Mouse (Mus musculus) 3134 (cell line): ENCODE data around the gene Dolk.

ENCODE experiments used
- DNase-seq: peaks from one replicate; pipeline ENCODE4 v3.0.0-alpha.2; 2011; ENCODE audit warnings: low spot score; ENCODE audit not compliant: insufficient read length; ENCODE audit errors: extremely low read depth

Dolk gene

DNA sequence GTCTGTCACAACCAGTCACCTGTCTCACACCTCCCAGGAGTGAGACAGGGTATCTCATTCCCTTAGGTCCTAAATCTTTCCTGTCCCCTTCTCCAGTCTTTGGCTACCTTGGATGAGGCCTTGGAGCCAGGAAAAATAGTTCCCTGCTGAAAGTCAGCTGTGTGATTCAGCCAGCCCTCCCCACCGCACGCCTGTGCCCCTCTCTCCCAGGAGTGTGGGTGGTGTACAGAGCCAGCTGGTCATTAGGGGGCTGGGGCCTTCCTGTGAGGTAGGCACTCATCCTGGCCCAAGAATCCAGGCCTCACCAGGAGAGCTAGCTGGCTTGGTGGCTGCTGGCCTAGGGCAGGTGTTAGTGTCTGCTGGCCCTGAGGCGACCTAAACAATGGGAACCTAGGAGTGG is 33.6 kb downstream of the Dolk start:
- DNase-seq, result no peak

DNA sequence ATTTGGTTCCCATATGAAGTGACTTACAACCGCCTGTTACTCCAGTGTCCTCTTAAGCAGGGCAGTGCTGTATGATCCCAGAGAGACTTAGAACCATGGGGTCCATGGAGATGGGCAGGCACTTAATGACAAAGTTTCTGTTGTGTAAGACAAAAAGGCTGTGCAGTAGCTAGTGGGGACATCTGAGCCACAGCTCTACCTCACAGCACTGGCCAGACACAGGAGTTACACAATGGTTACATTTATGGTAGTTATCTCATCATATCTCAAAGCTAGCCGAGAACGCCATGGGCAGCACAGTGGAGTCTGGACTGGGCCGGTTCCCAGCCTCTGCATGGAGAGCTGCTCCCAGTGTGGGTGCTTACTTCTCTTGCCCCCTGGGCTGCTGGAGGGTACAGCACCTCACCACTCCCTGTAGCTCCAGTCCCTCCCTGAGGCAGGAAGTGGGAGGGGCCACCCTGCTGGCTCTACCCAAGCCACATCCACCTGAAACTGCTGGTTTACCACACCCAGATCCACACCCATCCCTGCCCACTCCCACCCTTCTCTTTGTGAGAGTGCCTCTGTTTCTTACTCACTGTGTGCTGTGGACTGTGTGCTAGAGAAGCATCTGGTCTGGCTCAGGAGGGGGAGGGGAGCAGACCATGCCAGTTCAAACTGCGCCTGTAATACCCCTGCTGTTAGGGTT is 34.6 kb downstream of the Dolk start:
- DNase-seq, result peak; percentile 57

DNA sequence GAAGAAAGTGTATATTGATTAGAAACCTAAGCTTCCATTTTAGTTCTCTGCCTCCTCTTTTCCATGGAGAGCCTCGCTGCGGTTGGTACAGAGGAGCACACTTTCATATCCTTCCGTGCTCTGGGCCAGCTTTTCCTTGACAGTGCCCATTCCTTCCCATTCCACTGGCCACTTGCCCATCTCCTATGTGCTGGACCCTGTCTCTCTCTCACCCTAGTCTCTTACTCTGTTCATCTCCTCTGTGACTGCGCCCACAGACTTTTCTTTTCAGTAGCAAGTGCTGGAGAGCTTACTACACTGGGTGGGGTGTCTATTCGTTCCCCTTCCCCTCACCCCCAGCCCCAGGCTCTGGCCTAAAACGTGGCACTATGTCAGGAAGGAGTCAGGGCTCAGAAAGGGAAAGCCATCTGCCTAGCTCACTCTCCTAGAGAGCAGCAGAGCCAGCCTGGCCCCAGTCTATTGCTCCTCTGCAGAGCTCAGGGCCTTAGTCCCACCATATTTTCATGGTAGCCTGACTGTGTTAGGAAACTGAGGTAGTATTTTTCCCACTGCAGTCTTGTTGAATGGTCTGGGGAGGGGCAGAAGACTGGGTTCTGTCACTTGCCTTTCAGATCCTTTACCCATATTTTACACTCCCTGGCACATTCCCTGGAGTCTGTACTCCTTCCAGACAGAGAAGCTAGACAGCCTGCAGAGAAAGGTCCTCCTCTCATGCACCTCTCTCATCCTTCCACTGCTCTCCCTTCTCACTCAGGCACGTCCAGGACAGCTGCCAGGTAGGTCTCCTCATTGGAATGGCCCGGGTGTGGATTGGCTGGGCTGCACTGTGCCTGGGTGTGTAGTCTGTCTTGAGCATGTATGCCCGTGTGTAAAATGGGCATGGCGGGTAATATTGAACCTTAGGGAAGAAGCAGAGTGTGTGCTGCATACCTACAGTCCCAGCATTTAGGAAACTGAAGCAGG is 35.7 kb downstream of the Dolk start:
- no peak for DNase-seq

DNA sequence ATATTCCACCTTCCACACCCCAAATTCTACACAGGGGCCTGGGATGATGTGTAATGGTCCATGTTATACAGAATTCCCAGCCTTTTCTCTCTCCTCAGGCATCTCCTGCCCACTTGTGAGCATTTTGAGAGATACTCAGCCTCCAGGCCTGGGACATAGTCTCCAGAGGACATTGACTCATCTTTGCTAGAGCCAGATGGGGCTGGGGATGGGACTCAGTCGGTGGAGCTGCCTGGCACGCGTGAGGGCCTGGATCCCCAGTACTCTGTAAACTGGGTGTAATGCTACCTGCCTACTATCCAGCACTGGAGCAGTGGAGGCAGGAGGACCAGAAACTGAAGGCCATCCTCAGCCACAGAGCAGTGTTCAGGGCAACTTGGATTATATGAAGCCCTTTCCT is 37.0 kb downstream of the Dolk start:
- DNase-seq, result no peak

DNA sequence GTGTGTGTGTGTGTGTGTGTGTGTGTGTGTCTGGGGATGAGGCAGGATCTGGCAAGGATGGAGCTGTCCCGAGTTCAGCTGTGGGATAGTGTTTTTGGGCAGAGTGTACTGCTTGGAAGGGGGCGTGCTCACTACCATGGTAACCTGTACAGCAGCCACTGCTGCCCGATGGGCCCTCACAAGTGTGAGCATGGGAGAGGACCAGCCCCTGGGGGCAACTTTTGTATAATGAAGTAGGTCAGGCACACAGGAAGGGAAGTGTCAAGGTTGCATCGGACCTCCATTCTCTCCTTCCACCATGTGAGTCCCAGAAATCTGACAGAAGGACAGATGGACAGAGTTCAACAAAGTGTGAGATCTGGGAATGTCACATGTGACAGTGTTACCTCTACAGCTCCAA is 38.5 kb downstream of the Dolk start:
- DNase-seq, result no peak

DNA sequence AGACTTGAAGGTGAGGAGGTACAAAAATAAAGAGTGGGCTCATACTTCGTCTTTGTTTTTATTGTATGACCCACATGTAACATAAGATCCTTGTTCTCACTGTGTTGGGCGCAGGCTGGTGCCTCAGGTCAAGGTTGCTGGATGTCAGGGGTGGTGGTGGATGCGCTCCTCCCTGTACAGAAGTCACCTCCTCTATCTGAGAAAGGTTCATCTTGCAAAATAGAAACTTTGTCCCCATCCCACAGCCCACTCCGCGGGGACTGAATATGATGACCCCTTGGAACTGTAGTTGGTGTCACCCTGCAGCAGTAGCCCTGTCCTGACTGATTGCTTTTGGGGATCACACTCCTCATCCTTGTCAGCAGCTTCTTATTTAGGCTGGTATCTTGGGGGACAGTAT is 39.1 kb downstream of the Dolk start:
- DNase-seq, result no peak

DNA sequence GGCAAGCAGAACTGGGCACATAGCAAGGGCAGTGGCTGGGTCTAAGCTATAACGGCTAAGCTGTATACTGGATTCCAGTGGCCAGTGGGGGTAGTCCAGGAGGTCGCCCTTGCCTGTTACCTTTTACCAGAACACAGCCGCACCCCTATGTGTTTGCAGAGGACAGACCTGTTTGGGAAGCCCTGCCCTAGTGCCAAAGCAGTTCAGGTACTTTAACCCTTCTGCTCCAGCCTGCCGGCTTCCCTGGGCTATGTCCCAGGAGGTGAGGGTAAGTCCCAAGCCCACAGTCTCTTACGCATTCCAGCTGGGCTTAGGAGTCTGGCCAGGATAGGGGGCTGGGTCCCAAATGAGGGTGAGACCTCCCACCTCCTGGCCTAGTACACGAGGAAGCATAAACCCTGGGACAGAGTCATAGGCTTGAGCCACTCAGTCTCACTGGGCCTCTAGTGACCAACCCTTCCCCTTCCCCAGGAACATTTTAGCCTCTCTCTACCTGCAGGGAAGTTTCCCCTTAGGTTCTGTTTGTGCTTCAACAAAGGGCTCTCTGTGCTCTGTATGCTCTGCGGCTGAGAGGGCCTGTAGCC is 41.4 kb downstream of the Dolk start:
- DNase-seq, result no peak

DNA sequence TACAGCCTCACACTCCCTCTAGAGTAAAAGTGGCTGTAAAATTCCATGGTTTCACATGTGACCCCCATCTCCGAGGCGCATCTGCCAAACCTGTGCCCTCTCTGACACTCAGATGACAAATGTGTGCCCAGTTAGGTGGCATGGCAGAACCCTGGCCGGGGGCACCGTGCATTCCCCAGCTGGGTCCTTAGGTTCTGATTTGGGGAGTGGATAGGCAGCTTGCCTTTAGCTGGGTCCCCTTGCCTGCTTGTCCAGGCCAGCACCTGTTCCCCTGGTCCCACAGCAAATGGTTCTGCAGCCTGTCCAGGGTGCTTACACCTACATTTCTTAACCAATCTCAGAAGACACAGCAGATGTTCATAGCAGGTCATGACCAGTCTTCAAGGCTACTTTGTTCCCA is 42.7 kb downstream of the Dolk start:
- DNase-seq, result no peak

DNA sequence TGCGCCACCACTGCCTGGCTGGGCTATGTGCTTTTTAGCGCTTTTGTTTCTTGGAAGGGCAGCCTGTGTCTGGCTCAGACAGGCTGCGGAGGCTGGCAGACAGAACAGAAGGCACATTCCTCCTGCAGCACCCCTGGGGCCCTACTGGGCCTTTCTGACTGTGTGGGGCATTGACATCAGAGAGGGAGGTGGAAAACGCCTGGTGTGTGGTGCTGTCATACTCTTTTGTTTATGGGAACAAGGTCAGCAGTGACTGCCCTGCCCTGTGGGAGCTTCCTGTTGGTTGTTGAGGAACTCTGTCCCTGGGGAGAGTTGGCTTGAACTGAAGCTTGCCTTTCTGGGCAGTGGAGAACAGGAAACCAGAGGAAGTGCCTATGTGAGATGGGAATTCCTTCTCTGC is 43.6 kb downstream of the Dolk start:
- DNase-seq, result no peak

DNA sequence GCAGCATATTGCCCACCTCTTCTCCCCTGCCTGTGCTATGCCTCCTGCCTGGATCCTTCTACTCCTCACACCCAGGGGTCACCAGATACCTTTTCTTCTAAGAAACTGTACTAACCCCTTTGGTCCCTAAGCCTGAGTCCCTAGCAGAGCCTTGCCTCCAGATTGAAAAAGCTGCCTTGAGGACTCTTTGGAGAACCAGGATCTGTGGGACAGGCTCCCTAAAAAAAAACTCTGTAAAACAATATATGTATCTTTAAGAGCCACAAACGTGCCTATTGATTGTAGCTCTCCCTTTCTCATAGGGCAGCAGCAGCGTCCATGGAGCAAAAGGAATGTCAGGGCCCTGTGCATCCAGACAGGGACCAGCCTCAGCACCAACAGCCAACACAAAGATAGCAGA is 45.9 kb downstream of the Dolk start, which contains the start of gene Gm28035:
Gene Gm28035, plus strand, starts transcription at position 301 of the 400 bp plus-strand sequence.
- no peak for DNase-seq

DNA sequence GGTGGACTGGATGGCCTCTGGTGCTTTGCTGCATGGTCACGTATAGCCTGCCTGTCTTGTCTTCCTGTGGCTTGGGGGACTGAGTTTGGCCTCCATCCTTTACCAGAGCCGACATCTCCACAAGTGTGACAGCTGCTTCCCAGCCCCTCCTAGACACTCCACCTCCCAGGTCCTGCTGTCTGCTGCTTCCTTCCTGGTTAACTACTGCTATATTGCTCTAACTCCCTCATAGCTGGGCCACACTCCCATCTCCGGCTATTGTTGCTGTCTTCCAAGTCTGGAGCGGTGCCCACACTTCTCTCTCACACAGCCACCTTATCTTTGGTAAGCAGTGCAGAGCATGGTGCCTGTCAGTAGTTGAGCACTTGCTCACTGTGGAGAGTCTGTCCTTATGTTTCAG is 46.4 kb downstream of the Dolk start:
- DNase-seq, result no peak

DNA sequence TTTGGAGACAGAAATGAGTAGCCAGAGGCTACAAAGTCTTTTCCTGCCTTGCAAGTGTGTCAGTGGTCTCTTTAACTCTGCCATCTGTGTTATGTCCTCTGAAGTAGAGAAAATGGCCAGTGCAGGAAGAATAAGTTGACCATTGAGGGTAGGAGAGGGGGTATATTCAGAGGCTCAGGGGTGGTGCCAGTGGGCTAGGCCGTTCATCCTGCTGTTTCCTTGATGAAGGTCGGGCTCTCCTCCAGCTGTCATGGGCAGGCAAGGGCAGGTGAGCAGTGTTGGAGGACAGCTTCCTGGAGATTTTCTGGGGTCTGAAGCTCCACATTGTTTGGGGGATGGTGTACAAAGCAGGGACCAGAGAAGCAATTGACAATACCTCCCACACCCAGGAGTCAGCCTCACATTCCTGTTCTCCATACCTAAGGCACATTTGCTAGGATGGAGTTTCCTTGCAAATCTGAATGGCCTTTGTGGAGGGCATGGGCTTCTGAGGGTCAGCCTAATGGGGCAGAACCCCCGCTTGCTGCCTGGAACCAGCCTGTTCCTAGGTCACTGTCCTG is 47.1 kb downstream of the Dolk start:
- no peak for DNase-seq

DNA sequence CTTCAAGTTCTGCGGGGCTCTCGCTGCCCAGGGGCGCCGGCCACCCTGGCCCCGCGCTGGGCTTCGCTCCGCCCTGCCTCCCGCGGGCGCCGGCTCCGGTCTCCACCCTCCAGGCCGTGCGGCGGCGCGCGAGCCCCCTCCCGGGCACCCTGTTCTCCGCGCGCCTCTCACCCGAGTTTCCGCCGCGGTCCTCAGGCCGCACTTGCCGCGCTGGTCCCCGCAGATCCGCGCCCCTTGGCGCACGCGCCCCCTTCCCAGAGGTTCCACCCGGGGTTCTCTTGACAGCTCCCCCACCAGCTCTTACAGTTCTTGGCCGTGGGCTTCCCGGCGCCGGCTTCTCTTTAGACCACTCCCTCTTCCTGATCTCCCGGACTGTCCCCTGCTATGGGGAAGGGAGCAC is 48.3 kb downstream of the Dolk start:
- no peak for DNase-seq

DNA sequence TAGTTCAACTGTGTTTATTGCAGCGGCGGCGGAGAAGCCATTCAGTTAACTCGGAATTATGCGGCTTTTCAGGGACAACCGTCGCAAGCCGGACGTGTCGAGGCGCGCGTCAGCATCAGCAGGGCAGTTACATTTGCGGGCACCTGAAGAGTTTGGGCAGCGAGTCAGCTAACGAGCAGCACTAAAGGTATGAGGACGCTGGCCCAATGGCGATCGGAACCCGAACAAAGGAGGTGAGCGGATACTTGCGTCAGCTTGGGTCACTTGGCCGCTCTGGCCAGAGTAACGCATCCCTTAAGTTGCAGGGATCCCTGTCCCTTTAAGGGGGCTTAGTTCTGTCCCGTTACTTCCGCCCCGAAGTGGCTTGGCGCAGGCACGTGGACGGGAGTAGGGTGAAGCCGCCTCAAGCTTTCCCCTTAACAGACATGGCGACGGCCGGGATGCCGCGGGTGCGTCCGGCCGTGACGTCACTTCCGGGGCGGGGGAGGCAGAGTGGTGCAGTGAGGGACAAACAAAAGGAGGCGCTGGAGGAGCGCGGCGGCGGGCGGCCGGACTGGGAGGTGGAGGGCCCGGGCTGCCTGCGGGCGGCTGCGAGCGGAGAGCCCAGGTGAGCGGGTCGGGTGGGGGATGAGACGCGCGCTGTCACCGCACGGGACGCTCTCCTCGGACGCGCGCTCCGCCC is 48.8 kb downstream of the Dolk start, which contains the start of gene Lrrc8a:
Gene Lrrc8a, plus strand, starts transcription at position 517 of the 682 bp plus-strand sequence.
- peak; percentile 99 for DNase-seq

DNA sequence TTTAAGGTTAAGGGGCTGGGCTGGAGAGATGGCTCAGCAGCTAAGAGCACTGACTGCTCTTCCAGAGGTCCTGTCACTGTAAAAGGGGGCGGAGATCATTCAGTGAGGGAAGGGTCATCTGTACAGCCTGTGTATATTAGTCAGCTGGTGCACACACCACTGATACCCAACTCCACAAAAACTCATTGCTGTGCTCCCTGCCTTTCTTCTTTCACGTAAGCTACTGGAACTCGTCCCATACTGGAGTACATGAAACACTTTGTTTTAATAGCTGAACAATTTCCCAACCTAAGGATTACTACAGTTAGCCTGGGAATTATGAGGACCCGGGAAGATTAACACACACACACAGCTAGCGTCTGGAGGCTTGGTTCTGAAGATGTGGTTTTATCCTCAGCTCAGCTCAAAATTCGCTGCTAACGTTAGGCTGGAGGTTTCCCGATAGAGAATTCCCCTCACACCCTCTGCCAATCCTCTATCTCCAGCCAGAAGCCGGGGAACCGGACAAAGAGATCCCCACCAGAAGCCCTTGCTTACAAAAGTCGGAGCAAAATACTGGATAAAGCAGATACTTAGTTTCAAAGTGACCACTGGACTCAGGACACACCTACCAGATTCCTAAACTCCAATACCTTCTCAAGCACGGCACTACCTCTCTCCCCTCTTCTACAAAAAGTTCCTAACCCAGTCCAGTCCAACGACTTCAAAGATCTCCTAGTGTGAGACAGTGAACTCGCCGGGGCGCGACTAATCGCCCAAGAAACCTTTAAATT is 49.5 kb downstream of the Dolk start:
- no peak for DNase-seq

DNA sequence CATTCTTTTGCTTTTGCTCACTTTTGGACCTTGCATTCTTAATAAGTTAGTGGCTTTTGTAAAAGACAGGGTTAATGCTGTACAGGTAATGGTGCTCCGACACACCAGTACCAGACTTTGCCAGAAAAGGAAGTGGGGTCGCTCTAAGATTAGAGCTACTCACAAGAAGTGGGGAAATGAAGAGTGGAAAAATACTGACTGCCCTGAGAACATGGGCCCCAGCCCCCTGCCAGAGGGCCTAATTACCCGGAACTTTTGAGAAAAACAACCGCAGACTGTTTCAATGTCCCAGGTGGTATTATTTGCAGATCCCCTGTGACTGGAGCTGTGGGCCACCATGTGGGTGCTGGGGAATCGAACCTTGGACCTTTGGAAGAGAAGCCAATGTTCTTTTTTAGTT is 50.5 kb downstream of the Dolk start:
- DNase-seq, result no peak
